Mouse (Mus musculus) embryo, embryonic 10 days (tissue): ENCODE data around the gene Il1f8.
"Not testable (repeated sequence)": the region's sequence is repeated elsewhere in the genome, so short reads cannot be mapped to it uniquely, and the experiment has no call there.

Source experiments
- DNase-seq: peaks from one replicate; pipeline ENCODE4 v3.0.0-alpha.2; 2015; ENCODE audit warnings: low spot score

Il1f8 gene

GRCm38 (mm10) chr2:24152861-24153260 lies at the start of gene Il1f8:
Gene Il1f8, plus strand, starts transcription at chr2:24153161.
- no peak for DNase-seq

- no peak for DNase-seq
Measured at GRCm38 (mm10) chr2:24103619-24104289, 49.2 kb upstream of the Il1f8 start.

- no peak for DNase-seq
Measured at GRCm38 (mm10) chr2:24109085-24109484, 43.9 kb upstream of the Il1f8 start.

- DNase-seq: no peak
Measured at GRCm38 (mm10) chr2:24134373-24134772, 18.6 kb upstream of the Il1f8 start.

GRCm38 (mm10) chr2:24181683-24182331 lies 28.8 kb downstream of the Il1f8 start:
- DNase-seq: peak; percentile 79

GRCm38 (mm10) chr2:24182423-24183147 lies 29.6 kb downstream of the Il1f8 start:
- DNase-seq: not testable (repeated sequence)

- DNase-seq: not testable (repeated sequence)
Measured at GRCm38 (mm10) chr2:24184092-24184491, 31.1 kb downstream of the Il1f8 start.

- no peak for DNase-seq
Measured at GRCm38 (mm10) chr2:24186176-24186575, 33.2 kb downstream of the Il1f8 start, which contains the start of gene Il1f9. Gene Il1f9, plus strand, starts transcription at chr2:24186476.

- DNase-seq: no peak
Measured at GRCm38 (mm10) chr2:24187585-24187984, 34.6 kb downstream of the Il1f8 start.

GRCm38 (mm10) chr2:24188189-24188588 lies 35.2 kb downstream of the Il1f8 start:
- DNase-seq: no peak
